Mouse (Mus musculus) intestine, embryonic 14.5 days (tissue): ENCODE results near the gene Kdelc2. TPM values are rescaled to one million over a fixed set of nuclear protein-coding genes. Genes with fewer than 3 reads are reported as not detected.
A peak's percentile ranks its signal among the peaks of the same experiment; 100 is the strongest.

Experiments
- ATAC-seq: fragments of 200-750 bp; cut with Nextera tagmentation; replicated peaks from 2 replicates; pipeline ENCODE4 v1.8.0; 2017; ENCODE audit warnings: low read depth, moderate number of reproducible peaks, moderate TSS enrichment, moderate library complexity; ENCODE audit not compliant: low FRiP score, low TSS enrichment
- DNase-seq: peaks from one replicate; pipeline ENCODE4 v3.0.0-alpha.2; 2018; ENCODE audit warnings: low spot score
- H3K27ac ChIP-seq: fragments of 300-500 bp; sonication (generic); 2 replicates; pipeline ENCODE4 v1.5.1; 2014; ENCODE audit warnings: low read depth, mild to moderate bottlenecking, control low read depth
- H3K27me3 ChIP-seq: fragments of 300-500 bp; sonication (generic); replicated peaks from 2 replicates; pipeline ENCODE4 v1.6.1; 2014; ENCODE audit warnings: low read length, control low read depth; ENCODE audit not compliant: control insufficient read depth, insufficient read depth
- H3K36me3 ChIP-seq: fragments of 300-500 bp; sonication (generic); 2 replicates; pipeline ENCODE4 v1.6.1; 2014; ENCODE audit warnings: low read length, control low read depth; ENCODE audit not compliant: control insufficient read depth, insufficient read depth
- H3K4me1 ChIP-seq: fragments of 300-500 bp; sonication (generic); replicated peaks from 2 replicates; pipeline ENCODE4 v1.6.1; 2014; ENCODE audit warnings: low read length, control low read depth, mixed read lengths; ENCODE audit not compliant: control insufficient read depth, insufficient read depth
- H3K4me2 ChIP-seq: fragments of 300-500 bp; sonication (generic); 2 replicates; pipeline ENCODE4 v1.6.1; 2014; ENCODE audit warnings: low read length
- H3K4me3 ChIP-seq: fragments of 300-500 bp; sonication (generic); 2 replicates; pipeline ENCODE4 v1.5.1; 2014; ENCODE audit warnings: low read depth, low read length, control low read depth, mixed read lengths
- H3K9ac ChIP-seq: fragments of 300-500 bp; sonication (generic); 2 replicates; pipeline ENCODE4 v1.6.1; 2014; ENCODE audit warnings: mild to moderate bottlenecking, low read length
- H3K9me3 ChIP-seq: fragments of 300-500 bp; sonication (generic); 2 replicates; pipeline ENCODE4 v1.6.1; 2016; ENCODE audit warnings: low read length, control low read depth; ENCODE audit not compliant: control insufficient read depth
- WGBS: fragments of 180-500 bp; shearing (Covaris S2); extraction: QIAGEN DNeasy Blood & Tissue Kit; methylation state at CpG from one replicate; pipeline ENCODE4 v1.1.7; 2014; 5-methylcytosine and 5-hydroxymethylcytosine counted together
- polyA plus RNA-seq: library from polyadenylated mRNA; unstranded; fragments of >200 nt; fragmentation: Nextera tagmentation; extraction: Ambion mirVana; gene quantifications from 2 replicates; pipeline ENCODE4 v1.2.1, GENCODE M21; 2014

Gene Kdelc2
- 27.3 and 31.3 TPM in 2 replicates for polyA plus RNA-seq

- Histone ChIP-seq H3K27me3 (no peaks in the 10 kb centered on the region), H3K4me1 (0 out of 2 replicates have a peak, but pooled peaks cover 9% of the 10 kb centered on the region), H3K9ac (peak within 1 kb of the TSS; percentile 95), H3K27ac (peak within 1 kb of the TSS; percentile 99), H3K9me3 (no peaks in the 10 kb centered on the region), H3K36me3 (0 out of 2 replicates have a peak, but pooled peaks cover 2% of the 10 kb centered on the region), H3K4me2 (peak within 1 kb of the TSS; percentile 82), H3K4me3 (peak within 1 kb of the TSS; percentile 72)
- DNase-seq = peak; percentile 93
- WGBS = under 1% methylated on average over 63 of the region's 75 CpGs
- ATAC-seq = peak; percentile 97
Observed at GRCm38 (mm10) chr9:53383951-53384866, at the start of gene Kdelc2. TSS of gene Kdelc2 (plus strand) at chr9:53384025.

GRCm38 (mm10) chr9:53335131-53335530 lies 48.7 kb upstream of the Kdelc2 start:
- WGBS = 82% methylated on average over 3 of the region's 3 CpGs
- H3K4me2 ChIP-seq = no peak overlapping the region
- H3K27ac ChIP-seq = no peak overlapping the region
- no peak overlapping the region for H3K9ac ChIP-seq
- no peak overlapping the region for H3K4me3 ChIP-seq
- ATAC-seq = no peak
- no peaks in the 10 kb centered on the region for H3K36me3 ChIP-seq
- peaks cover 9% of the 10 kb centered on the region; the same call in 1 of the 2 replicates for H3K9me3 ChIP-seq
- DNase-seq = no peak
- no peaks in the 10 kb centered on the region for H3K4me1 ChIP-seq
- H3K27me3 ChIP-seq = no peaks in the 10 kb centered on the region

GRCm38 (mm10) chr9:53339603-53340002 lies 44.2 kb upstream of the Kdelc2 start:
- 69% methylated on average over 7 of the region's 7 CpGs for WGBS
- no peaks in the 10 kb centered on the region for H3K4me1 ChIP-seq
- peak; percentile 48 for DNase-seq
- no peak overlapping the region for H3K4me3 ChIP-seq
- no peaks in the 10 kb centered on the region for H3K36me3 ChIP-seq
- H3K27me3 ChIP-seq = no peaks in the 10 kb centered on the region
- H3K4me2 ChIP-seq = no peak overlapping the region
- no peaks in the 10 kb centered on the region for H3K9me3 ChIP-seq
- no peak for ATAC-seq
- H3K27ac ChIP-seq = no peak overlapping the region
- H3K9ac ChIP-seq = no peak overlapping the region

- H3K27ac ChIP-seq = 0 out of 2 replicates have a peak overlapping the region, but pooled peaks have one; percentile 28
- peak overlapping the region; percentile 38 for H3K4me3 ChIP-seq
- no peak overlapping the region for H3K9ac ChIP-seq
- H3K4me1 ChIP-seq = no peaks in the 10 kb centered on the region
- no peaks in the 10 kb centered on the region for H3K36me3 ChIP-seq
- no peaks in the 10 kb centered on the region for H3K9me3 ChIP-seq
- DNase-seq (peak; percentile 70), ATAC-seq (peak; percentile 45; the same call in 1 of the 2 replicates)
- 25% methylated on average over 17 of the region's 17 CpGs for WGBS
- peak overlapping the region; percentile 61 for H3K4me2 ChIP-seq
- no peaks in the 10 kb centered on the region for H3K27me3 ChIP-seq
Observed at GRCm38 (mm10) chr9:53340328-53340916, 43.4 kb upstream of the Kdelc2 start.

GRCm38 (mm10) chr9:53340969-53341368 lies 42.9 kb upstream of the Kdelc2 start:
- 3% methylated on average over 14 of the region's 14 CpGs for WGBS
- Histone ChIP-seq H3K27me3 (no peaks in the 10 kb centered on the region), H3K9ac (peak overlapping the region; percentile 36; the same call in 1 of the 2 replicates), H3K27ac (peak overlapping the region; percentile 28; the same call in 1 of the 2 replicates), H3K9me3 (no peaks in the 10 kb centered on the region), H3K4me1 (no peaks in the 10 kb centered on the region), H3K36me3 (no peaks in the 10 kb centered on the region), H3K4me3 (peak overlapping the region; percentile 38), H3K4me2 (peak overlapping the region; percentile 61)
- DNase-seq = peak; percentile 75
- ATAC-seq = peak; percentile 63; the same call in 1 of the 2 replicates

GRCm38 (mm10) chr9:53341981-53342380 lies 41.8 kb upstream of the Kdelc2 start:
- ATAC-seq = no peak
- Histone ChIP-seq H3K9ac (no peak overlapping the region), H3K4me1 (no peaks in the 10 kb centered on the region), H3K27ac (no peak overlapping the region), H3K4me3 (peak overlapping the region; percentile 38), H3K4me2 (peak overlapping the region; percentile 61), H3K36me3 (no peaks in the 10 kb centered on the region), H3K27me3 (no peaks in the 10 kb centered on the region), H3K9me3 (no peaks in the 10 kb centered on the region)
- no peak for DNase-seq
- 70% methylated on average over 3 of the region's 3 CpGs for WGBS

GRCm38 (mm10) chr9:53344646-53345432 lies 39.0 kb upstream of the Kdelc2 start:
- H3K4me3 ChIP-seq = no peak overlapping the region
- H3K4me1 ChIP-seq = no peaks in the 10 kb centered on the region
- DNase-seq (no peak), ATAC-seq (no peak)
- H3K9ac ChIP-seq = no peak overlapping the region
- no peaks in the 10 kb centered on the region for H3K36me3 ChIP-seq
- H3K27me3 ChIP-seq = no peaks in the 10 kb centered on the region
- no peaks in the 10 kb centered on the region for H3K9me3 ChIP-seq
- no peak overlapping the region for H3K4me2 ChIP-seq
- 87% methylated on average over 9 of the region's 9 CpGs for WGBS
- H3K27ac ChIP-seq = no peak overlapping the region

GRCm38 (mm10) chr9:53345728-53346127 lies 38.1 kb upstream of the Kdelc2 start:
- H3K4me2 ChIP-seq = no peak overlapping the region
- H3K4me1 ChIP-seq = no peaks in the 10 kb centered on the region
- WGBS = 50% methylated on average over 3 of the region's 3 CpGs
- no peak for ATAC-seq
- H3K9ac ChIP-seq = no peak overlapping the region
- H3K4me3 ChIP-seq = no peak overlapping the region
- H3K27ac ChIP-seq = no peak overlapping the region
- no peak for DNase-seq
- no peaks in the 10 kb centered on the region for H3K27me3 ChIP-seq
- H3K9me3 ChIP-seq = peaks cover 4% of the 10 kb centered on the region; the same call in 1 of the 2 replicates
- H3K36me3 ChIP-seq = no peaks in the 10 kb centered on the region
